Mouse (Mus musculus) stomach, postnatal 0 days (tissue): ENCODE results near the gene Aif1.

Experiments used
- CTCF ChIP-seq: IDR thresholded peaks from 2 replicates; pipeline ENCODE4 v1.5.1; 2016; ENCODE audit warnings: antibody characterized with exemption, low read depth, mild to moderate bottlenecking, moderate library complexity
- EP300 ChIP-seq: optimal IDR thresholded peaks from 2 replicates; pipeline ENCODE3; 2016; ENCODE audit warnings: antibody characterized with exemption

- no peak for TF ChIP-seq CTCF
- TF ChIP-seq EP300: no peak
Measured at GRCm38 (mm10) chr17:35157254-35157653, 18.6 kb downstream of the Aif1 start.
